Mouse (Mus musculus) inflammation-experienced regulatory T-cells, adult 6 months (primary cell): Measurements from ENCODE around the gene Gabra4. TPM values are rescaled to one million over a fixed set of nuclear protein-coding genes. Genes with fewer than 3 reads are reported as not detected.

ENCODE experiments used
- polyA plus RNA-seq, 3 experiments: library from polyadenylated mRNA; unstranded; fragments of 100-300 nt; shearing (Covaris generic); gene quantifications; one replicate each; pipeline ENCODE4 v1.2.1; 2017

Gabra4 gene
- polyA plus RNA-seq, 3 experiments from 2014 or later, result 0.26 TPM; not detected in 2

Other genes starting within 250 kb of the Gabra4 start
- gene Cox7b2, start 110.1 kb downstream of the Gabra4 start, polyA plus RNA-seq, result not detected
- under 1 TPM in 1 of 3 experiments, not detected in 2; 0.03 TPM for gene Gabrb1, start 195 bp downstream of the Gabra4 start, polyA plus RNA-seq